Mouse (Mus musculus) CD8-positive naive resting alpha-beta T cell, adult 2 months (primary cell): ENCODE results near the gene Dpy30.
A peak's percentile ranks its signal among the peaks of the same experiment; 100 is the strongest.

Experiments
- DNase-seq, 2 experiments: peaks; one replicate each; pipeline ENCODE4 v3.0.0; 2022; ENCODE audit warnings: low read depth in 2 of 2, low spot score in 2 of 2

Dpy30 gene

DNA sequence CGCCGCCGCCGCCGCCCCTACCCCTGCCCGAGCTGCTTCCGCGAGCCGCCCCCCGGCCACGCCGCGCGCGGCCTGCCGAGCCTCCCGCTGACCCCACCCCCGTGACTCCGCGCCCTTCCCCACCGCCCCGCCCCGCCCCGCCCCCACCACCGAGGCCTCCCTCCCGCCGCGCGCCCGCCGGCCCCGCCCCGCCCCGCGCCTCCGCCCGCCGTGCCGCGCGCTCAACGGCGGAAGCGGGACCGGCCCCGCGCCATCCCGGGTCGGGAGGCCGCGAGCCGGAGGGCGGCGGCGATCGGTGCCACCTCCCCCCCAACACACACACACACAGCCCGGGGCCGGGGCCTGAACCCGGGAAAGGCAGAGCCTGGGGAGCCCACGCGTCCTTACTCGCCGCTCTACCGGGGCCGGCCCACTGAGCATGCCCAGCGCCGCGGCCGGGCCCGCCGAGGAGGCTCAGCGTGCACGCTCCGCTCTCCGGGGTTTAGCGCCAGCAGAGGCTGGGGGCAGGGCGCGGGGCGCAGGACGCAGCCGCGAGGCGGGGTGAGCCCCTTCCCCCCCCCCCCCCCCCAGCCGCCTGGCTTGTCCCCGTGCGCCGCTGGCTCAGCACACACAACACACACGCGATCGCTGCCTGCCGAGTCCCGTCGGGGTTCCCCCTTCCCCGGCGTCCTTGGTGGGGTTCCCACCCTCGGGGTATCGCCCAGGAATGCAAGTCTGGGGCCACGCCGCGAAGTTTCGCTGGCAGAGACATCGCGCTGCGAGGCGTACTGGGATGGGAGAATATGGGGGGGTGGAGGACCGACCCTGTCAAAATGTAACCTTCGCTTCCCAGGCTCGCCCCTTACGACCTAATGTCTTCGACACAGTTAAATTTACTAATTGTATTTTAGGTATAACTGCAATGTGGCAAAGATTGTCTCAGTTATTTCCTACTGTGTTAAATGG, 28.4 kb downstream of the Dpy30 start, which contains the start of gene Memo1:
TSS of gene Memo1 (minus strand) at position 496 of the 945 bp plus-strand sequence.
- peak; percentile 66 to 69 for DNase-seq

DNA sequence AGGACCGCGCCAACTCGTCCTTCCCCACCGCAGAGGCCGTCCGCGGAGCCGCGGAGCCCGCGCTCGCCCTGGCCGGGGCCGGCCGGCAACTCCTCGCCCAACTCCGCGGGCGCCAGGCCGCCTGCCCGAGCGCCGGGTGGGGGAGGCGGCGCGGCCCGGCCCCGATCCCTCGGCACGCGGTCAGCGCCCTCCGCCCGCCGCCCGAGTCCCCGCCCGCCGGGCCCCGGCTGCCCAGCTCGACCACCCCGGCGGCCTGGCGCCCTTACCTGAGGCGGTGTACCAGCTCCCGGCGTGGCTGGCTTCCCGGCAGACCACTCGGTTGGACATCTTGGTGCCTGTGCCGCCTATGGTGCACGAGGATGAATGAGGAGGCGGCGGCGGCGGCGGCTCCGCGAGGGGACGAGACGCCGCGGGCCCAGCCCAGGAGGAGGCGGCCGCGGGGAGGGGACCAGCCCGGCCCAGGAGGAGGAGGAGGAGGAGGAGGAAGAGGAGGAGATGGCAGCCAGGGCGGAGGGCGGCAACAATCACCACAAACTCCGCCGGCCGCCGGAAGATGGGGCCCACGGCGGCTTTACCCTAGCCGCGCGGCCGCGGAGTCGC, 29.2 kb downstream of the Dpy30 start:
- DNase-seq: peak; percentile 46 to 59

DNA sequence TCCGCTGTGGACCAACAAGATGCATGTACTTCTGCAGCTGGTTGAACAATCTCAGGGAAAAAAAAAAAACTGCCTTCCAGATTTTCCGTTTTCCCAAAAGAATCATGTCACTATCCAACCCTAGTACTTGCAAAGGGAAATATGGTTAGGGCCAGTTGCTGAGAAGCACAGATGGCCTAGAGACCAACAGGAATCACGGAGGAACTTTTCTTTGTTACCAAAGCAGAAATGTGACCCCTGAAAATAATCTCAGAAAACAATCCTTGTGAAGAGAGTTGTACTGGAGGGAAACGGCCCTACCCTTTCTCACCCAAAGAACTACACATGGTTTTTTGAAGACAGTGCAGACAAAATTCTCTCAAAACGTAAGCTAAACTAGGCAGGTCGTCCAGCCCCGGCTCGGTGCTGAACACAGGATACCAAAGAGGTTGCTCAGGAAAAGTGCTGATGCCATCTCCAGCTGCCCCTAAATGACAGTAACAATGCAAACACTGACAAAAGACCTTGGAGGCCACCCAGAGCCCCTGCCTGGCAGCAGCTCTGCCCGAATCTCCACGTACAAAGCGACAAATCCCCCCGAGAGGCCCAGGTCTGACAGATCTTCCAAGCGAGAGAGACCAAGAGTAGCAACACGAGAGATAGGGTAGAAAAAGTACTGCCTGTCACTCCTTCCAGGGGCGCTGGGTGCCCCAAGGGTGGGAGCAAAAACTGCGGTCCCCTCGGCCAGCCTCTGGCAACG, 29.9 kb downstream of the Dpy30 start:
- peak; percentile 14 to 39 for DNase-seq

DNA sequence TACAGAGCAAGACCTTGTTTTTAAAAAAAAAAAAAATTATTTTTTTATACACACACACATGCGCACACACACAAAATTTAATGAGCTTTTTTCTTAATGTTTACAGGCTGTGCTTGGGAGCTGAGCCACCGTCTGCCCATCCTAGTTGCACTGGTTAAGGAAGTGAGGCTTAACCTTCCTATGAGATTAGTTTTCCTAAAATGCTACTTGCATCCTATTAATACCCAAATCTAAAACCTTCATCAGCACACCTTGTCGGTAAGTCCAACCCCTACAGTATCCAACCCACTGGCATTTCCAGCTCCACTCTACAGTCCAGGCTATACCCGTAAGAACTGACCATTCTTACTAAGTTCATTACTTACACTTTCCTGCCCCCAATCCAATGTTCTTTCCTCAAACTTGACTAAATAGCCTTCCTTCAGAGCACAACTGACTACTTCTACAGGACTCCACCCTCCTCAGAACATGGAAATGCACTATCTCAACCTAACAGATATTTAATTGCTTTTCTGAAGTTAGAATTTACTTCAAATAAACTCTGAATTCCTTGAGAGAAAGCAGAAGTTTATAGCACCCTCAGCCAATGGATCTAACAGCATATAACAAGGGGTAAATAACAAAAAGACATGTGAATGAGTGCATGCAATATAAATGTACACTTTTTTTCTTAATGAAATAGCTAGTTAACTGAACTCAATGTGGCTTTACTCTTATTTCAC, 31.9 kb downstream of the Dpy30 start:
- DNase-seq: no peak

DNA sequence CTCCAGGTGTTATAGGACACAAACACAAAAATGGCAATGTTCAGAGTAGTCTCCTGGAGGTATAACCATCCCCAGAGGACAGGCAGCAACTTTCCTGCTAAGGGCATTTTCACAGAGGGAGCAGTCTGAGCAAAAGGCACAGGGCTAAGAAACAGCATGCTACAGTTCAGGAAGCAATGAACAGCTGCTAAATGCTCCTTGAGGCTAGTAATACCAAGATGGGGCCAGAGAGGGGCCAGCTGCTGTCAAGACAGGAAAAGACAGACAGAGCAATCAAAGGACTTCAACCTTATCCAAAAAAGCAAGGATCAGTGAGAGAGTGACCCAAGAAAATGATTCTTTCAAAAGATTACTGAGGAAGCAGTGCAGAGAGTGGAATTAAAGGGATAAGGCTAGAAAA, 32.9 kb downstream of the Dpy30 start:
- no peak for DNase-seq

DNA sequence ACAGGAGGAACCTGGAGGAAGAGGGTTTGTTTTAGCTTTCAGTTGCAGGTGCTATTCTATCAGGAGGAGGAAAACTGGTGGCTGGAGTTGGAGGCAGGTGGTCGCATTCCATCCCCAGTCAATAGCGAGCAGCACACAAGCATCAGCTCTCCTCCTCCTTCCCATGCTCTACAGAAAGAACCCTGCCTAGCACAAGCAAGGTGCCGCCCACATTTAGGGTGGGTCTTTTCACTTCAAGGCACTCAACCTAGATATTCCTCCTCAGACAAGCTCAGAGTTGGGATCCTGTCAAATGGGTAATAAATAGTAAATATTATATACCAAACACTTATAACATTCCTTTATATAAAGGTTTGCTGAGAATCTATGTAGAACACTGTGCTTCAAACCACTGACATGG, 33.5 kb downstream of the Dpy30 start:
- no peak for DNase-seq

DNA sequence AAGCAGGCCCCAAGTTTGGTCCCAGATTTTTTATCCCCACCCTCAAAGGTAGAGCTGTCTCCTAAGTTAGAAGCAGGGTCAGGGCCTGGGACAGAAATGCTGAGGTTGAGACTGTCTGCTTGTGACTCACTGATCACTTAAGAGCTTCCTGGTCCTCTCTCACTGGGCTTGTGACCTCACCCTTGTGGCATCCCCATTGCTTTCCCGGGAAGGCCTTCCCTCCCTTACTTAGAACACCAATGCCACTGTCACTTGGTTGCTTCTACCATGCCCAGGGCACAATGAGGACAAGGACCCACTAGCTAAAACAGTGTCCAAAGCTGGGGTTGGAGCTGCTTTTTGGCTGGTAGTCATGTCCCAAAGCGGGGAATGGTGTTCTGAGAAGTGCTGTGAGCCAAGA, 35.1 kb downstream of the Dpy30 start:
- no peak for DNase-seq

DNA sequence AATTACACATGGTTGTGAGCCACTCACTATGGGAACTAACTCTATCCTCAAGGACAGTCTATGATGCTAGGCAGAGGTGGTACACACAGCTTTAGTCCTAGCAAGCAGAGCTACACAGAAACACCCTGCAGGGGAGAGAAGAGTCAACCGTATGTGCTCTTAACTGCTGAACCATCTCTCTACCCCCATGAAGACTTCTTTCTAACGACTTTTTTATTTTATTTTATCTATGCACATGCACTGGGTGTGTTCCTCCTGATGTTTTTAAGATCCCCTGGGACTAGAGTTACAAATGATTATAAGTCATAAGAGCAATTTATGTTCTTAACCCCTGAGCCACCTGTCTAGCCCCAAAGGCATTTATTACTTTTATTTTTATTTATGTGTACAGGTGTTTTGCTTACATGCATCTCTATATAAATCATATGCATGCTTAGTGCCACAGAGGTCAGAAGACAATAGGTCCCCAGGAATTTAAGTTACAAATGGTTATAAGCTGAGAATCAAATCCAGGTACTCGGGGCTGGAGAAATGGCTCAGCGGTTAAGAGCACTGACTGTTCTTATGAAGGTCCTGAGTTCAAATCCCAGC, 37.5 kb downstream of the Dpy30 start:
- DNase-seq: no peak

DNA sequence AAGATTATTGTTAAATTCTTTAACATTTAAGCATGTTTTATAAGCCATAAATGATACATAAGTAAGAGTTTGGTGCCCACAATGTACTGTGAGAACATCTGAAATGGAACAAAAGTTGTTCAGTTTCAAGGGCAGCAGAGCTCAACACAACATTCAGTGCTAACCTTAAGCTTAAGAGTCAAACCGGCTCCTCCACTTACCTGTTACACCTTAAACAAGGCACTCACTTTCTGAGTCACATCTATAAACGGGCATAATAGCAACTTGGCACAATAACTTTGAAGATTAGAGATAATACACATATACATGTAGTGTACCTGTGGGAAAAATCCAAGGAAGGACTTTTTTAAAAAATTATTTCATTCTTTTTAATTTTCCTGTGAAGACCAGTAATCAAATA, 38.0 kb downstream of the Dpy30 start:
- DNase-seq: no peak

DNA sequence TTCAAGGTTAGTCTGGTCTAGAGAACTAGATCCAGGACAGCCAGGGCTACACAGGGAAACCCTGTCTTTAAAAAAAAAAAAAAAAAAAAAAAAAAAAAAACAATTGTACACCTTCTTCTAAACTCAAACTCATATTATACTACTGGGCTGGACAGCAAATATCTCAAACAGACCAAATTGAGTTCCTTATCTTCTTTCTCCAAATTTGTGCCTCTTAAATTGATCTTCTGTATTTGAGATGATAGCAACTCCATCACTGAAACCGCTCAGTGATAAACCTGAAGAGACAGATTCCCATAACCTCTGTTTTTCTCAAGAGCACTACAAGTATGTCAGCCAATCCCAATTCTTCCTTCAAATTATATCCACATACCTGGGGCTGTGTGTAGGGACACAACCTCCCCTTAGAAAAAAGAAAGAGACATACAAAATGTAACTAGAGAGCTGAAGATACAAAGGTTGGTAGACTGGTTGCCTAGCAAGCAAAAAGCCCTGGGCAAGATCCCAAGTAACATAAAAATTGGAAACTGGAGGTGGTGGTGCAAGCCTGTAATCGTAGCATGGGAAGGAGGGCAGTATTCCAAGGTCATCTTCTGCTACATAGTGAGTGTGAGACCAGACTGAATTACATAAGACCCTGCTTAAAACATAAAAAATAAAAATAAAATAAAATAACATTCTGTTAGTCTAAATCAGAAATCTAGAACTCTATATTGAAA, 39.2 kb downstream of the Dpy30 start:
- no peak for DNase-seq

DNA sequence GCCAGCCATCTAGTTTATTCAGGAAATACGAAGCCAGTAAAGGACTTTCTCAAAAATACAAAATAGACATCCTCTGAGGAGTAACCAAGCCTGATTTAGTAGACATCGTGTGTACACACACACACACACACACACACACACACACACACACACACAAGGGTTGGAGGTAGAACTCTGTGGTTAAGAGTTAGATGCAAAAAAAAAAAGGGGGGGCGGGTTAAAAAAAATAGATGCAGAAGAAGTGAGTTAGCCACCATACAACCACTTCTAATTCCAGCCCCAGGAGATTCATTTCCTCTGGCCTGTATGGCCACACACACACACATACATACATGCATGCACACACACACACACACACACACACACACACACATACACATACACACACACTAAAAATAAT, 41.7 kb downstream of the Dpy30 start:
- no peak for DNase-seq

DNA sequence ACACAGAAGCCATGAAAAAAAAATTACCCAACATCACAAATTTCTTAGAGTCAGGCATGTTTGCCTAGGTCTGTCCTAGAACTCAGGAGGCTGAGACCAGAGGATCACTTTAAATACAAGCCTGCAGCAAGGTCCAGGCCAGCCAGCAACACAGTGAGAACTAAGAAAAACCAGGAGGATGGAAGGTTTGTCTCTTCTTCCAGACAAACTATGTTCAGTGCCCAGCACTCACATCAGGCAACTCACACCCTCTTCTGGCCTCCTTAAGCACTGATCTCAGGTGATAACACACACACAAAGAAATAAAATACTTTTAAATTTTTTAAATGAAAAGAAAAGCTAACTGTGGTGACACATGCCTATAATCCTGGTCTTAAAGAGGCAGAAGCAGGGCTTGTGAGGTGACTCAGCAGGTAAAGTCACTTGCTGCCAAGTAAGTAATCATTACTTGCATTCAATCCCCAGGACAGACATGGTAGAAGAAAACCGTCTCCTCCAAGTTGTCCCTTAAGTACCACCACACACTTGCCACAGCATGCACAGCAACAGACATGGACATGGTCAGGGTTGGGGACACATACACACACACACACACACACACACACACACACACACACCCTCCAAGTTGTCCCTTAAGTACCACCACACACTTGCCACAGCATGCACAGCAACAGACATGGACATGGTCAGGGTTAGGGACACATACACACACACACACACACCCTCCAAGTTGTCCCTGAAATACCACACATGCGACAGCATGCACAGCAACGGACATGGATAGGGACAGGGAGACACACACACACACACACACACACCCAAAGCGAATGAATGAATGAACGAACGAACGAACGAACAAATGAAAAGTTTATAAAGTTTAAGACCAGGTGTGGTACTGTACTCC, 44.5 kb downstream of the Dpy30 start:
- no peak for DNase-seq

DNA sequence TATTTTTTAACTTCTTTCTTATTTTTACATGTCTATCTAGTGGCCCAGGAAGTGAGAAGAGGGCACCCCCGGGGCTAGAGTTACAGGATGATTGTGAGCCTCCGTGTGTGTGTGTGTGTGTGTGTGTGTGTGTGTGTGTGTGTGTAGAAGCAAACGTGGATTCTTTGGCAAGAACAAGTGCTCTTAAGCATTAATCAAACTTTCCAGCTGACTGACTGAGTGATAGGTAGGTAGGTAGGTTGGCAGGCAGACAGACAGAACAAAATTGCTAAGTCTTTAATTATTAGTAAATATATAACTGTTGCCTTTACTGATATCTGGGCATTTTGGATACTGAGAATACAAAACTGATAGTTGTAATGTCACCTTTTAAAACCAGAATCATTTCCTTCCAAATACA, 49.3 kb downstream of the Dpy30 start:
- DNase-seq: no peak

DNA sequence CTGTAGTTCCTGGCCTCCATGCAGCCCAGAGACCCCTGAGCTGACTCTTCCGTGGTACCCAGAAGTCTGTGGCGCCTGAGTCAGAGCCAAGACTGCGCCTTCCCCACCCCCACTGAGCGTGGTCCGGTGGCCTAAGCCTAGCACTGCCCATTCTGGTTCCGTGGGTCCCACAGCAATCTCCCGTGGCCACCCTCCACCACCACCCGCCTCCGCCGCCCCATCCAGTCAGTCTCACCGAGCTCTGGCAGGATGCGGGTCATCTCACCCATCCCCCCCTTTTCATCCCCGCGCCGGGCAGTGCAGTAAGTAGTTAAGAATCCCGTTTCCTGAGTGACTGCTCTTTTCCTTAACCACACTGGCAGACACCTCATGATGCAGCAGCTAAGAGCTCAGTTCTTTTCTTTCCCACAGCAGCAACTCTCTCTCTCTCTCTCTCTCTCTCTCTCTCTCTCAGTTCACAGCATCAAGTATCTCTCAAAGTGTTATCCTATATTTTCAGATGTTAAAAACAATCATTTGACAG, 51.0 kb downstream of the Dpy30 start:
- no peak for DNase-seq

DNA sequence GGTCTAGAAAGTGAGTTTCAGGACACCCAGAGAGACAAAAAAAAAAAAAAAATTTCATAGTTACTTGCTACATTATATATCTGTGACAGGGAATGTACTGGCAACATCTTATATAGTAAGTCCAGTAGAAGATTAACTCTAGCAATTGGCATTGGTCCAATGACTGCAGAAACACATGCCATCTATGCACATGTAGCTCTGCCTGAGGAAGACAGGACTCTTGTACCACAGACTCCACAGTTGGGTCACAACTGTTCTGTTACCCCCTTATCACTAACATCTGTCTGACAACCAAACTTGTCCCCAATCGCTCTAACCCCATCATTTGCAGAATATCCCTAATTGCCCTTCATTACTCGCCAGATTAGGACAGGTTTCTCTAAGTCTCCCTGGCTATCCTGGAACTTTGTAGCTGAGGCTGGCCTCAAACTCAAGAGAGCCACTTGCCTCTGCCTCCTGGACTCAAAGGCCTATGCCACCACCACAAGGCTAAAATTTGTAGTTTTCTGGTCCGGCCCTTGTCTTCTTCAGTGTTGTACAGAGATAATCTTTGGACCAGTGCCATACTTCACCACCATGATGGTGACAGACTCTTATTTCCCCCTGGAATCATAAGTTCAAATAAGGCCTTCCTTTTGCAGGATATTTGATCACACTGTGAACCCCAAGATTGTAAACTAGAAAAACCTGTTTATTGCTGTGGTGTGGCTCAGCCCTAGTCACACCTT, 52.0 kb downstream of the Dpy30 start:
- no peak for DNase-seq

DNA sequence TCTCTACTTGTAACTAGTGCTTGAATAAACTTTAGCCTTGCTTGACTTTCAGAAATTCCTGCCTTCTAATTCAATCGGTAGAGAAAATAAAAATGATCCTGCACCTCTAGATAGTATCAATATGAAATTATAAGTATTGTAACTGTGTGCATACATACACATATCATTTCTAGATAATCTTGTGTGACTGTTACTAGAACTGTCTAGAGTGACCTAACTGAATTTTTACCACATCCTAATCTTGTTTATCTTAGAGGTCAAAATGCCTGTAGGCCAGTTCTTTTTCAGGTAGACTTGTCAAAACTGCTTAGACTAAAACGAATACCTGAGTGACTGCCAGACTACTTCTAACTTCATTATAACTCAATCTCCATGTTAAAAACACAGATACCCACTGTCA, 53.5 kb downstream of the Dpy30 start:
- DNase-seq: no peak

DNA sequence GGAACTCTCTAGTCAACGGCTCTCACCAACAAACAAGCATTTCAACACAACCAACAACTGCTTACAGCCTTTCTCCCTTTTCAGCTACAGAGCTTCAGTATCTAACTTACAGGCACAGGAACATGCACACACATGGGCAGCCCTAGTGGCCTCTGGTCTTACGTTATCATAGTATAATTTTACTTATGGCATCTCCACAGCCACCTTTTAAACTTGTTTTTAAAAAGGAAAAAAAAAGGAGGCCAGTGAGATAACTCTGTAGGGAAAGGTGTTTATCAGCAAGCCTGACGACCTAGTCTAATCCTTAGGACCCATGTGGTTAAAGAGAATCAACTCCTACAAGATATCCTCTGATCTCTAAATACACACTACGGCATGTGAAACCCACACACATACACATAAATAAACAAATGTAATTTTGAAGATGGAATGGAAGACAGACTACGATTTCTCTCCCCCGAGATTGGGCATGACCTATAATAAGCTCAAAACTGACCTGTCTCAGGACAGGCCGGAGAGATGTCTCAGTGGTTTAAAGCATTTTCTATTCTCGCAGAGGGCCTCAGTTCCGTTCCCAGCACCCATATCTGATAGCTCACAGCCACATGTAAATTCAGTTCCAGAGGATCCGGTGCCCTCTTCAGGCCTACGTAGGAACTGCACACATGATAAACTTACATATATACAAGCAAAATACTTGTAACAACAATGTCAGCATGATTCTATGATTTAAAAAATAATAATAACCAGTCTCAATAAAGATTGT, 56.1 kb downstream of the Dpy30 start:
- no peak for DNase-seq

DNA sequence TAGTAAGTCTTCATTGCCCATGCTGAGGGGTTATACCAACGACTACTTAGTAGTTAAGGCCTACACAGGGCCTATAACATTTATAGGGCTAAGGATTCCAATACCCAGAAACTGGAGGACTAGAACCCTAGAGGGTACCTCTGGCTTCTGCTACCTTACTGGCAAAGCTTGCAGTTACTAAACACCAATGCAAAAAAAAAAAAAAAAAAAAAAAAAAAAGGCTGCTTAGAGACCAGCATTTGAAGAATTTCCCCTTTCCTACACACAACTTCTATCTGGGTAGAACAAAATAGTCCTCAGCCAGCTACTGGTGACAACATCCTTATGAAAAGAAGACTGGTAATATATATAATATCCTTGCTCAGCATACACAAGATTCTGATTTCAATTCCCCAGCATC, 58.1 kb downstream of the Dpy30 start:
- no peak for DNase-seq
